Mouse (Mus musculus): ENCODE measurements around the gene Mrps31.
A peak's percentile ranks its signal among the peaks of the same experiment; 100 is the strongest.

The Mrps31 gene

GRCm38 (mm10) chr8:22411282-22411702, at the start of gene Mrps31:
Mrps31 (plus strand) TSS chr8:22411361.
- DNase-seq (ENCODE audit: low read depth, low spot score) = peak; percentile 91

- DNase-seq (ENCODE audit: low read depth, low spot score) = no peak
These were observed 34.9 kb upstream of the Mrps31 start for GRCm38 (mm10) chr8:22376311-22376710.

GRCm38 (mm10) chr8:22376903-22377302, 34.3 kb upstream of the Mrps31 start:
- peak; percentile 36 for DNase-seq (ENCODE audit: low read depth, low spot score)

- DNase-seq (ENCODE audit: low read depth, low spot score) = no peak
These were observed 30.2 kb upstream of the Mrps31 start for GRCm38 (mm10) chr8:22380934-22381333.

GRCm38 (mm10) chr8:22382824-22383595, 28.2 kb upstream of the Mrps31 start:
- no peak for DNase-seq (ENCODE audit: low read depth, low spot score)

GRCm38 (mm10) chr8:22385158-22385557, 26.0 kb upstream of the Mrps31 start:
- no peak for DNase-seq (ENCODE audit: low read depth, low spot score)

- no peak for DNase-seq (ENCODE audit: low read depth, low spot score)
These were observed 21.3 kb upstream of the Mrps31 start for GRCm38 (mm10) chr8:22389874-22390273.

GRCm38 (mm10) chr8:22390766-22391463, 20.2 kb upstream of the Mrps31 start:
- no peak for DNase-seq (ENCODE audit: low read depth, low spot score)

GRCm38 (mm10) chr8:22394471-22394870, 16.7 kb upstream of the Mrps31 start:
- DNase-seq (ENCODE audit: low read depth, low spot score) = no peak

GRCm38 (mm10) chr8:22395256-22395655, 15.9 kb upstream of the Mrps31 start:
- DNase-seq (ENCODE audit: low read depth, low spot score) = no peak

- peak; percentile 16 for DNase-seq (ENCODE audit: low read depth, low spot score)
These were observed 13.4 kb upstream of the Mrps31 start for GRCm38 (mm10) chr8:22397811-22398141.

GRCm38 (mm10) chr8:22398142-22398951, 12.8 kb upstream of the Mrps31 start, which contains the start of gene Slc25a15:
Slc25a15 (minus strand) TSS chr8:22398597.
- peak; percentile 89 for DNase-seq (ENCODE audit: low read depth, low spot score)

- no peak for DNase-seq (ENCODE audit: low read depth, low spot score)
These were observed 11.8 kb upstream of the Mrps31 start for GRCm38 (mm10) chr8:22399285-22399880.

GRCm38 (mm10) chr8:22400593-22400992, 10.6 kb upstream of the Mrps31 start:
- no peak for DNase-seq (ENCODE audit: low read depth, low spot score)

GRCm38 (mm10) chr8:22403235-22403634, 7.9 kb upstream of the Mrps31 start:
- DNase-seq (ENCODE audit: low read depth, low spot score) = no peak

- DNase-seq (ENCODE audit: low read depth, low spot score) = no peak
These were observed 5.4 kb upstream of the Mrps31 start for GRCm38 (mm10) chr8:22405733-22406132.

GRCm38 (mm10) chr8:22410688-22411281, 376 bp upstream of the Mrps31 start:
- no peak for DNase-seq (ENCODE audit: low read depth, low spot score)

GRCm38 (mm10) chr8:22411971-22412370, 810 bp downstream of the Mrps31 start:
- no peak for DNase-seq (ENCODE audit: low read depth, low spot score)
